Mouse (Mus musculus) forebrain, embryonic 13.5 days (tissue): Measurements from ENCODE around the gene Fchsd2. TPM values are rescaled to one million over a fixed set of nuclear protein-coding genes. Genes with fewer than 3 reads are reported as not detected.

ENCODE experiments used
- ATAC-seq: fragments of 200-750 bp; cut with Nextera tagmentation; 2 replicates; pipeline ENCODE4 v1.8.0; 2017
- H3K27ac ChIP-seq: fragments of 300-500 bp; sonication (generic); 2 replicates; pipeline ENCODE4 v1.5.1; 2015; ENCODE audit warnings: inconsistent platforms, mild to moderate bottlenecking, moderate library complexity
- H3K27me3 ChIP-seq: fragments of 300-500 bp; sonication (generic); 2 replicates; pipeline ENCODE4 v1.6.1; 2015; ENCODE audit warnings: mild to moderate bottlenecking, inconsistent platforms
- H3K36me3 ChIP-seq: fragments of 300-500 bp; sonication (generic); 2 replicates; pipeline ENCODE4 v1.6.1; 2015; ENCODE audit warnings: mild to moderate bottlenecking, inconsistent platforms; ENCODE audit not compliant: poor library complexity, severe bottlenecking
- H3K4me1 ChIP-seq: fragments of 300-500 bp; sonication (generic); 2 replicates; pipeline ENCODE4 v1.6.1; 2015; ENCODE audit warnings: inconsistent platforms
- H3K4me2 ChIP-seq: fragments of 300-500 bp; sonication (generic); 2 replicates; pipeline ENCODE4 v1.6.1; 2015; ENCODE audit warnings: inconsistent platforms, mild to moderate bottlenecking, moderate library complexity
- H3K4me3 ChIP-seq: fragments of 300-500 bp; sonication (generic); 2 replicates; pipeline ENCODE4 v1.5.1; 2015; ENCODE audit warnings: mild to moderate bottlenecking, inconsistent platforms
- H3K9ac ChIP-seq: fragments of 300-500 bp; sonication (generic); 2 replicates; pipeline ENCODE4 v1.6.1; 2015; ENCODE audit warnings: mild to moderate bottlenecking, inconsistent platforms
- H3K9me3 ChIP-seq: fragments of 300-500 bp; sonication (generic); replicated peaks from 2 replicates; pipeline ENCODE4 v1.6.1; 2016; ENCODE audit warnings: inconsistent platforms
- WGBS: fragments of 180-500 bp; shearing (Covaris S2); methylation state at CpG from one replicate; pipeline ENCODE4 v1.1.7; 2015; 5-methylcytosine and 5-hydroxymethylcytosine counted together
- polyA plus RNA-seq: library from polyadenylated mRNA; unstranded; fragments of >200 nt; fragmentation: Nextera tagmentation; extraction: Ambion mirVana; gene quantifications from 2 replicates; pipeline ENCODE4 v1.2.1, GENCODE M21; 2015

Gene Fchsd2
- polyA plus RNA-seq, 1 experiment from 2014 or later = 33.3 TPM

DNA sequence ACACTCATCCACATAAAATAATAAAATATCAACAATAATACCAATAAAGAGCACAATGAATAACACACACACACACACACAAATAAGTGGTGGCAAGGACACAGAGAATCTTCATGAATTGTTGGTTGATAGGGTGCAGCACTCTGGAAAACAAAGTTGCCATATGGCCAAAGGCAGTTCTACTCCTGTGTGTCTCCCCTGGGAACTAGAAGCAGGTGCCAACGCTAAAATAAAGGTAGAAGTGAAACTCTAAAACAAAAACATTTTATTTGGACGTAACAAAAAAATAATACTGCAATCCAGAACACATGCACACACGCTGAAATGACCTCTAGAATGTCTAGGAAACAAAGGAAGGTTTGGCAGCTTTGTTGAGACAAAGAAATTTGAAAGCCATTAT is 140.1 kb downstream of the Fchsd2 start:
- Histone ChIP-seq H3K4me1 (peaks cover 5% of the 10 kb centered on the region; the same call in 1 of the 2 replicates), H3K27me3 (no peaks in the 10 kb centered on the region), H3K4me2 (no peak overlapping the region), H3K27ac (no peak overlapping the region), H3K36me3 (peaks cover 4% of the 10 kb centered on the region; the same call in 1 of the 2 replicates), H3K4me3 (no peak overlapping the region), H3K9ac (no peak overlapping the region), H3K9me3 (no peaks in the 10 kb centered on the region)
- WGBS = 44% methylated on average over 3 of the region's 3 CpGs
- no peak for ATAC-seq

DNA sequence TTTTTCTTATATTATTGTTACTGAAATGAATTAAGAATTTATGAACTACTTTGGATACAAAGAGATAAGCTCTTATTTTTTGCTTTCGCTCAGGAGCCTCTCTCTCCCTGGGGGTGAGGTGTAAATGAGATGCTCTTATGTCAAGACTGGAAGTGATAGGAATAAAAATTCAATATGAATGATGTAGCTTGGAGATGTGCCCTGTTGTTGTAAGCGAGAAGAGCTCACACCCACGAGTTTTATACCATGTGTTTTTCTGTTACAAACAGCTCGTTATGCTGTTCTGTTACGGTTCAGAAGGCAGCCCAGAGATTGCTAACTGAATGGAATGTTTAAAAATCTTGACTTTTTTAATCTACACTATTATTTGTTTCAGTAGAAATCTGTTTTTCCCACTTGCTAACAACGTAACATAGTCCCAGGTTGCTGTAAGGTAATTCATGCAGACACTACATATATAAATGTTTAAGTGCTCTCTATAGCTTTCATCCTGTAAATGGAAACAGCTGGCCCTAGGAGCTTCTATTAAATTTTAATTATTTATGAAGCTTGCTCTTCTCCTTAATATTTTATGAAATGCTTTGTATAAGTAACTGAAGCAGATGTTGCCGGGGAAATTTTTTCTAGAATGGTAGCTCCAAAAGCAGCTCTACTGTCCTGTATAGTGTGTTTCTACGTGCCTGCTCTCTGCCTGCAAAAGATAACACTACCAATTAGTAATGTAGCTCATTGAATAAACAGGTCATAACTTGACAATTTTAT is 144.2 kb downstream of the Fchsd2 start:
- Histone ChIP-seq H3K9me3 (no peaks in the 10 kb centered on the region), H3K4me2 (no peak overlapping the region), H3K27me3 (no peaks in the 10 kb centered on the region), H3K4me3 (no peak overlapping the region), H3K27ac (peak overlapping the region; percentile 51; the same call in 1 of the 2 replicates), H3K36me3 (peaks cover 16% of the 10 kb centered on the region), H3K9ac (no peak overlapping the region), H3K4me1 (peaks cover 5% of the 10 kb centered on the region; the same call in 1 of the 2 replicates)
- 53% methylated on average over 8 of the region's 8 CpGs for WGBS
- no peak for ATAC-seq

DNA sequence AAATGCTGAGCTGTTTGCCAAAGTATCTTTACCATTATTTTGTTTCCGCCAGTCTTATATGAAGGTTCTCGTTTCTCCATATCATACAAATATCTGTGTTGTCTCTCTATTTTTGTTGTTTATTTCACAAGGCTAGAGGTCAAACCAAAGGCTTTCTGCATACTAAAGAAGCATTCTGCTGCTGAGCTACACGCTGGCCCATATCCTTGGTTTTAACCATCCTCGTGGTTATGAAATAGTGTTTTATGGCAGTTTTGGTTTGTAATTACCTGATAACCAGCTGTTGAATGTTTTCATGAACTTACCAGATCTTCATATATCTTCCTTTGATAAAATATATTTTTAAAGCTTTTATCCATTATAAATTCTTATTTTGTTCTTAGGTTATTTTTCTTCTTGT is 156.1 kb downstream of the Fchsd2 start:
- 96% methylated on average over 4 of the region's 4 CpGs for WGBS
- Histone ChIP-seq H3K4me1 (no peaks in the 10 kb centered on the region), H3K4me2 (no peak overlapping the region), H3K36me3 (peaks cover 31% of the 10 kb centered on the region), H3K27ac (no peak overlapping the region), H3K27me3 (no peaks in the 10 kb centered on the region), H3K4me3 (no peak overlapping the region), H3K9me3 (no peaks in the 10 kb centered on the region), H3K9ac (no peak overlapping the region)
- no peak for ATAC-seq

DNA sequence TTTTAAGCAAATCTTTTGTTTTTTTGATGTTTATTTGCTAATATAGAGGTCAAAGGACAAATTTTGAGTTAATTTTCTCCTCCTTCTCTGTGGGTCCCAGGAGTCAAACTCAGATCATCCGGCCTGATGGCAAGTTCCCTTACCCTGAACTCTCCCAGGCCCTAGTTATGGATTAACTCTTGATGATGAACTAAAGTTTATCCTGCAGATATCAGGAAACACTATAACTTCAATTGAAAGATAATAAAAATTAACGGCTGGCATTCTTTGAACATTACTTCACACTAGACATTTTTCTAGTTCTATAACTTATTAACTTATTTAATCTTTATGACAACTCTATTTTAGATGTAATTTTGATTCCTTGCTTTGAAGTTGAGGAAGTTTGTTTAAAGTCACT is 156.5 kb downstream of the Fchsd2 start:
- H3K4me3 ChIP-seq = no peak overlapping the region
- WGBS = 87% methylated on average over 2 of the region's 2 CpGs
- no peaks in the 10 kb centered on the region for H3K27me3 ChIP-seq
- H3K4me2 ChIP-seq = no peak overlapping the region
- no peak overlapping the region for H3K27ac ChIP-seq
- no peak overlapping the region for H3K9ac ChIP-seq
- H3K9me3 ChIP-seq = no peaks in the 10 kb centered on the region
- ATAC-seq = no peak
- peaks cover 34% of the 10 kb centered on the region for H3K36me3 ChIP-seq
- H3K4me1 ChIP-seq = no peaks in the 10 kb centered on the region

DNA sequence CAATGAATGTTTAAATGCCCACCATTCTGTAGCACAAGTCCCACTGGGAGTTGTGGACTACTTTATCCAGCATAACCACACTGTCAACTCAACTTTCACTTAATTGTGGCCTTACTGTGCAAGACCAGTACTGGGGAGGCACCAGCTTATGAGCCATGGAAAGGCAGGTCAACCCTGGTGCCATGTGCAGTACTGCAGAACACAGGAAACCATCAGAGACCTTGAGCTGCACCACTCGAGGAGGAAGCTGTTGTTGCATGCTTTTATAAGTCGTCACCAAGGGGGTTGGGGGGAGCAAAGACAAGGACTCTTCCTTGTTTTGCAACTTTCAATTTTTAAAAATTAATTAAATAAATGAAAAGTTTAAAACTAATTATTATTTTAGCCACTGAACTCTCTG is 160.4 kb downstream of the Fchsd2 start:
- no peak overlapping the region for H3K9ac ChIP-seq
- no peak for ATAC-seq
- H3K36me3 ChIP-seq = peaks cover 39% of the 10 kb centered on the region
- WGBS = 85% methylated on average over 2 of the region's 2 CpGs
- H3K4me3 ChIP-seq = no peak overlapping the region
- no peak overlapping the region for H3K4me2 ChIP-seq
- no peaks in the 10 kb centered on the region for H3K9me3 ChIP-seq
- H3K27ac ChIP-seq = no peak overlapping the region
- H3K4me1 ChIP-seq = no peaks in the 10 kb centered on the region
- no peaks in the 10 kb centered on the region for H3K27me3 ChIP-seq

DNA sequence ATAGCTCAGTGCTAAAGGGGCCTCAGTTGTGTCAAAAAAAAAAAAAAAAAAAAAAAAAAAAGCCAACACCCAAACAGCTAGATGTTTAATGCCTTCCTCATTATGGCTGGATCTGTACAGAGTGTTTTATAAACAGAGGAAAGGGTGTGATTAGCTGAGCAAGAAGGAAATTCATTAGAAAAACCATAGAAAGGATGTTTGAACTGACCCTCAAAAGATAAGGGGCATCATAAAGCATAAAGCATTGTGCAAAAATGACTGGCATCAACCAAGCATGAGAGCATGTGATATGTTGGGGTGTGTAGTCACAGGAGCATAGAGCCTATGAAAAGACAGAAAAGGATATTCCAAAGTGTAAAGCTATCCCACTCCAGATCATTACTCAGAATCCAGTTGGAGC is 165.8 kb downstream of the Fchsd2 start:
- no peaks in the 10 kb centered on the region for H3K9me3 ChIP-seq

DNA sequence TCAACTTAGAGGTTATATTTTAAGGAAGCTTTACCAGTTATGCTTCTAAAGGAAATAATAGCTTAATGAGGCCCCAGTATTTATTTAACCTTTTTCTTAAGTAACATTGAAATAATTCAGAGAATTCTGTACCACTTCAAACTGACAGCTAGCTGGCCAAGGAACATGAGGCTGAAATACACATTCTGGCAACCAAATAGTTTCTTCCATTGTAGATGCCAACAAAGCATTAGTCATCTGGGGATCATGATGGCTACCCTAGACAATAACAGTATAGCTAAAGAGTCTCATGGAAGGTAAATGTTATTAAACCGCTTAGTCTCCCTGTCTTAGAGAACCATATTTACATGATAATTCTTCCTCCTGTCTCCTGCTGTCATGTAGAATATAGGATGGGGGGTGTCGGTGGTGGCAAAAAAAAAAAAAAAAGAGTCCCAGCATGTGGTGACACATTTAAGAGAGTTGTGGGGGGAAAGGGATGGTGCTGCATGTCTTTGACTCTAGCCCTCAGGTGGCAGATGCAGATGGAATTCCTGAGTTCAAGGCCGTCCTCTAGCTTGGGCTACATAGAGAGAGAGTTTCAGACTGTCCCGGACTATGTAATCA is 169.4 kb downstream of the Fchsd2 start:
- no peaks in the 10 kb centered on the region for H3K9me3 ChIP-seq

More for the DNA sequence above, 165.8 kb downstream of the Fchsd2 start:
- no peak for ATAC-seq
- Histone ChIP-seq H3K36me3 (peaks cover 52% of the 10 kb centered on the region), H3K4me2 (no peak overlapping the region), H3K9ac (no peak overlapping the region), H3K27ac (no peak overlapping the region), H3K27me3 (no peaks in the 10 kb centered on the region), H3K4me3 (no peak overlapping the region), H3K4me1 (no peaks in the 10 kb centered on the region)

DNA sequence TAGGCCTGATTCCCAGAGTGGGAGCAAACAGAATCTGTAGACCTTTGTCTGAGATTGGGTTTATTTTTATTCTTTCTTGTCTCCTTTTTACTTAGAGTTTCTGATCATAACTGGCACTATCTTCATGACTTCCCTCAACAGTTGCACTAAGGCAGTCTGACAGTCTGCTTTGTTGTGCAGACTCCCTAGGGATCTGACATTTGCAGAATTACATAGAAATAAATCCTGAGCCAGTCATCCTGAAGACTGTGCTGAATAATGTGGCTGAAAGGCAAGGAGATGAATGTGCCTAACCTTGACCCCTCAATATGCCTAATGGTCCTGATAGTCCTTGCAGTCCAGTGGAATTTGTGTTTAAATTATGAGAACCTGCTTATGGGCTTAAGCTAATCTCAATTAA is 170.8 kb downstream of the Fchsd2 start:
- peaks cover 44% of the 10 kb centered on the region for H3K36me3 ChIP-seq
- H3K4me3 ChIP-seq = no peak overlapping the region
- no peak overlapping the region for H3K27ac ChIP-seq
- no peak for ATAC-seq
- no peaks in the 10 kb centered on the region for H3K9me3 ChIP-seq
- H3K4me2 ChIP-seq = no peak overlapping the region
- no peak overlapping the region for H3K9ac ChIP-seq
- no peaks in the 10 kb centered on the region for H3K4me1 ChIP-seq
- H3K27me3 ChIP-seq = no peaks in the 10 kb centered on the region

More for the DNA sequence above, 169.4 kb downstream of the Fchsd2 start:
- Histone ChIP-seq H3K27me3 (no peaks in the 10 kb centered on the region), H3K4me2 (no peak overlapping the region), H3K36me3 (peaks cover 44% of the 10 kb centered on the region), H3K27ac (no peak overlapping the region), H3K9ac (no peak overlapping the region), H3K4me1 (no peaks in the 10 kb centered on the region), H3K4me3 (no peak overlapping the region)
- no peak for ATAC-seq
- WGBS = 77% methylated on average over 4 of the region's 4 CpGs

DNA sequence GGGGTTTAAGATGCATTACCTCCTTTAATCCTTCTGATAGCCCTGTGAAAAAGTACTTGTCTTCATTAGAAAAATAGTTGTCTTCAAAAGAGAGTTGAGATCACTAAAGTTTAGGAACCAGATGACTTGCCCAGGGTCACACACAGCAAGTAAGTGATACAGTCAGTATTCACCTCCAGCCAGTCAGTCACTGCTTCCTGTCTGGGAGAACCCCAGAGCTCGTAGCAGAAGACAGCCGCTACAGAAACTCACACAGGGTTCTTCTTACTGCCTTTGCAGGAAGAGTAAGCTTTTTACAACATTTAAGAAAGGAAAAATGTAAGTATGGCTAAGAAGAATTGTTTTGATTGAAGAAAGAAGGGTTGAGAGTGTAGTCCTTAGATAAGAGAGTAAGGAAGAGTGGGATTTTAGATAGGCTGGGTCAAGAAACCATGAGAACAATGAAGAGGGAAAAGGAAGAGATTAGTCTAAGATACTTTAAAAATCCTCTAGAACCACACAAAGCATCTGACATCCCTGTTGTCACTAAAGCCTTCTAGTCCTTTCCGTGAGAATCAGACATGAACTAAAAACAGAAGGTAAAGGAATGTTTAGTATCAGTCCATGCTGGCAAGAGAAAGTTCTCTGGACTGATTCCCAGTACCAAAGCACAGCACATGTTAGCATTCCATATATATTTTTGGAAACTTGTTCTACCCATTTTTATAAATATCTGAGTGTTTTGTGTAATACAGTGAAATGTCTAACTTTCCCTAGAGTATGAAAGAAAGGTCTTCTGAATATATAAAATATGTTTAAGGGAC is 175.0 kb downstream of the Fchsd2 start:
- Histone ChIP-seq H3K9ac (no peak overlapping the region), H3K4me2 (no peak overlapping the region), H3K27me3 (no peaks in the 10 kb centered on the region), H3K9me3 (no peaks in the 10 kb centered on the region), H3K36me3 (peaks cover 24% of the 10 kb centered on the region), H3K4me3 (no peak overlapping the region), H3K27ac (no peak overlapping the region), H3K4me1 (no peaks in the 10 kb centered on the region)
- ATAC-seq = no peak
- 88% methylated on average over 3 of the region's 3 CpGs for WGBS

DNA sequence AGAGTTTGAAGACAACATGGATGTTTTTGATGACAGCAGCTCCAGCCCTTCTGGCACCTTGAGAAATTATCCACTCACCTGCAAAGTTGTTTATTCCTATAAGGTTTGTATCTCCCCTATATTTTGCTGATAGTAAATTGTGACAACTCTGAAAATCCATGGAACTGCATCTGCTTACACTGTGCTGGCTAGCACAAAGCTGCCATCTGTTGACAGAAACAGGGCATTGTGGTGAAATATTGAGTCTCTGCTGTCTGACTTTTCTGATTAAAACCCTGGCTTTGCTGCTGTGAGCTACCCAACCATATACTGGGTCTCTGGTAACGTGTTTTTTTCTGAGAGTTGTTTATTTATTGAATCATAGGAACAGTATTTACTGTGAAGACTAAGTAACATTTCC is 178.9 kb downstream of the Fchsd2 start:
- ATAC-seq = no peak
- Histone ChIP-seq H3K4me2 (no peak overlapping the region), H3K36me3 (peaks cover 41% of the 10 kb centered on the region), H3K9ac (no peak overlapping the region), H3K27me3 (no peaks in the 10 kb centered on the region), H3K27ac (no peak overlapping the region), H3K9me3 (no peaks in the 10 kb centered on the region), H3K4me1 (no peaks in the 10 kb centered on the region), H3K4me3 (no peak overlapping the region)
- 80% methylated on average over 1 of the region's 1 CpGs for WGBS

DNA sequence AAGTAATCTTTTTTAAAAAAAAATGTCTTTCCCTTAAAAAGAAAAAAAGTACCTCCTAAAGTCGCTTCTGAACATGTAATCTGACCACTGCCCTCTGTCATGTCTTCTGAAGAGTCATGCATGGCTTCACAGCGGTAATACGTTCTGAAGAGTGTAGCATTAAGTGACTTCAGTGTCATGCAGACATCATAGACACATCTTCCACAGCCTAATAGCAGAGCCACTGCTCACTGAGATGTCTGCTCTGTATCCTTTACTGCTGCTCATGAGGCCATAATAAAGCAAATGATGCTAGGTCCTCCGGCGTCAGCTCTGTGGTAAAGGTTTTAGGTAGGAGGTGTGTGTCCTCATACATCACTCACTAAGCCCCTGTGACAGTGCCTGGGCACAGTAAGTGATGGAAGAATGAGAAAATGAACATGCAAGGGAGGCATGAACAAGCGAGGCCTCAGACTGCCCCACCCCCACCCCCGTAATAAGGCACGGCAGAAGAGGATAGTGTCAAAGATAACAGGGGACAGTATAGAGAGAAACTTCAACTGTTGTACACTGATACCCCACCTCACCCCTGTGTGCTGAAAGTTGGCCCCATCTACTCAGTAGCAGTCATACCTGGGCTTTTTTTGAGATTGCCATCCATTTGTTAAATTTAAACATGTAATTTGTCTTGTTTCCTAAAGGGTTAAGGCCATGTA is 179.9 kb downstream of the Fchsd2 start:
- Histone ChIP-seq H3K4me2 (no peak overlapping the region), H3K9me3 (no peaks in the 10 kb centered on the region), H3K27me3 (no peaks in the 10 kb centered on the region), H3K27ac (no peak overlapping the region), H3K4me3 (no peak overlapping the region), H3K4me1 (no peaks in the 10 kb centered on the region), H3K36me3 (peaks cover 50% of the 10 kb centered on the region), H3K9ac (no peak overlapping the region)
- 92% methylated on average over 8 of the region's 8 CpGs for WGBS
- ATAC-seq = no peak

DNA sequence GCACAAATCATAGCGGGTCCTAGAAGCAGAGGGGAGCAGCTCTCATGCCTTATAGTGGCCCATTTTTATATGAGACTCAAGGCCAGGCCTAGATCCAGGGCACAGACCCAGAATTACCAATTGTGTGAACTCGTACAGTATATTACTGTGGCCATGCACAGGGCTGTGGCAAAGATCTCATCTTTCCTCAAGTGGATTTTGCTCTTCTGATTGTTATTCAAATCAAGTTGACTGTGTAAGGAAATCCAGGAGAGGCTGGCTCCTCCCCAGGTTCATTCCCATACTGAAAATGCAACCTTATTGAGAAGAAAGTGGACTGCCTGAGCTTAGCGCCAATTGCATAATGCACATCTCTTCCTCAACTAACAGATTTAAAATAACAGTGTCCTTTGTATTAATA is 190.1 kb downstream of the Fchsd2 start:
- 83% methylated on average over 3 of the region's 3 CpGs for WGBS
- H3K27me3 ChIP-seq = no peaks in the 10 kb centered on the region
- H3K4me1 ChIP-seq = no peaks in the 10 kb centered on the region
- H3K4me2 ChIP-seq = no peak overlapping the region
- no peak for ATAC-seq
- H3K9me3 ChIP-seq = no peaks in the 10 kb centered on the region
- H3K36me3 ChIP-seq = peaks cover 68% of the 10 kb centered on the region
- no peak overlapping the region for H3K27ac ChIP-seq
- no peak overlapping the region for H3K4me3 ChIP-seq
- no peak overlapping the region for H3K9ac ChIP-seq
